Mouse (Mus musculus) kidney, postnatal 0 days (tissue): Measurements from ENCODE around the gene Wrnip1. TPM values are rescaled to one million over a fixed set of nuclear protein-coding genes. Genes with fewer than 3 reads are reported as not detected.

Source experiments
- ATAC-seq: fragments of 200-750 bp; cut with Nextera tagmentation; replicated peaks from 2 replicates; pipeline ENCODE4 v1.8.0; 2017; ENCODE audit warnings: low read depth, moderate number of reproducible peaks, moderate TSS enrichment, moderate library complexity; ENCODE audit not compliant: low FRiP score
- DNase-seq: peaks from one replicate; pipeline ENCODE4 v3.0.0-alpha.2; 2016; ENCODE audit warnings: low spot score
- H3K27ac ChIP-seq: fragments of 300-500 bp; sonication (generic); 2 replicates; pipeline ENCODE4 v1.5.1; 2014; ENCODE audit warnings: mild to moderate bottlenecking
- H3K27me3 ChIP-seq: fragments of 300-500 bp; sonication (generic); 2 replicates; pipeline ENCODE4 v1.6.1; 2014; ENCODE audit warnings: low read length, mixed read lengths; ENCODE audit not compliant: insufficient read depth
- H3K36me3 ChIP-seq: fragments of 300-500 bp; sonication (generic); 2 replicates; pipeline ENCODE4 v1.6.1; 2014; ENCODE audit warnings: low read length, mixed read lengths; ENCODE audit not compliant: insufficient read depth
- H3K4me1 ChIP-seq: fragments of 300-500 bp; sonication (generic); replicated peaks from 2 replicates; pipeline ENCODE4 v1.6.1; 2014; ENCODE audit warnings: antibody characterized with exemption, low read length, mixed read lengths; ENCODE audit not compliant: insufficient read depth
- H3K4me2 ChIP-seq: fragments of 300-500 bp; sonication (generic); 2 replicates; pipeline ENCODE4 v1.6.1; 2014; ENCODE audit warnings: mild to moderate bottlenecking, low read length, moderate library complexity, mixed read lengths
- H3K4me3 ChIP-seq: fragments of 300-500 bp; sonication (generic); replicated peaks from 2 replicates; pipeline ENCODE4 v1.5.1; 2014; ENCODE audit warnings: low read depth, low read length
- H3K9ac ChIP-seq: fragments of 300-500 bp; sonication (generic); 2 replicates; pipeline ENCODE4 v1.6.1; 2014; ENCODE audit warnings: low read depth, low read length
- H3K9me3 ChIP-seq: fragments of 300-500 bp; sonication (generic); replicated peaks from 2 replicates; pipeline ENCODE4 v1.6.1; 2016; ENCODE audit warnings: low read length, inconsistent platforms, mixed read lengths
- CTCF ChIP-seq: IDR thresholded peaks from 2 replicates; pipeline ENCODE4 v1.5.1; 2016; ENCODE audit warnings: antibody characterized with exemption, low read depth, mild to moderate bottlenecking, moderate library complexity
- WGBS: fragments of 180-500 bp; shearing (Covaris S2); extraction: QIAGEN DNeasy Blood & Tissue Kit; methylation state at CpG from one replicate; pipeline ENCODE4 v1.1.7; 2014; 5-methylcytosine and 5-hydroxymethylcytosine counted together
- polyA plus RNA-seq: library from polyadenylated mRNA; unstranded; fragments of >200 nt; fragmentation: Nextera tagmentation; extraction: Ambion mirVana; gene quantifications from 2 replicates; pipeline ENCODE4 v1.2.1, GENCODE M21; 2015

The Wrnip1 gene
- polyA plus RNA-seq, 1 experiment from 2014 or later = 25.8 TPM

- ATAC-seq (peak; percentile 65), DNase-seq (peak; percentile 50)
- peak within 1 kb of the TSS; percentile 86 for H3K4me2 ChIP-seq
- H3K27me3 ChIP-seq = no peaks in the 10 kb centered on the region
- TF ChIP-seq CTCF = no peak
- peaks cover 15% of the 10 kb centered on the region; the same call in 1 of the 2 replicates for H3K4me1 ChIP-seq
- H3K4me3 ChIP-seq = peak within 1 kb of the TSS; percentile 76
- H3K27ac ChIP-seq = peak within 1 kb of the TSS; percentile 68
- WGBS = under 1% methylated on average over 92 of the region's 95 CpGs
- peaks cover 8% of the 10 kb centered on the region for H3K36me3 ChIP-seq
- no peaks in the 10 kb centered on the region for H3K9me3 ChIP-seq
- peak within 1 kb of the TSS; percentile 72 for H3K9ac ChIP-seq
Measured at GRCm38 (mm10) chr13:32802259-32803081, 632 bp downstream of the Wrnip1 start, which contains the start of gene D930007J09Rik. D930007J09Rik (minus strand) TSS chr13:32802849.

DNA sequence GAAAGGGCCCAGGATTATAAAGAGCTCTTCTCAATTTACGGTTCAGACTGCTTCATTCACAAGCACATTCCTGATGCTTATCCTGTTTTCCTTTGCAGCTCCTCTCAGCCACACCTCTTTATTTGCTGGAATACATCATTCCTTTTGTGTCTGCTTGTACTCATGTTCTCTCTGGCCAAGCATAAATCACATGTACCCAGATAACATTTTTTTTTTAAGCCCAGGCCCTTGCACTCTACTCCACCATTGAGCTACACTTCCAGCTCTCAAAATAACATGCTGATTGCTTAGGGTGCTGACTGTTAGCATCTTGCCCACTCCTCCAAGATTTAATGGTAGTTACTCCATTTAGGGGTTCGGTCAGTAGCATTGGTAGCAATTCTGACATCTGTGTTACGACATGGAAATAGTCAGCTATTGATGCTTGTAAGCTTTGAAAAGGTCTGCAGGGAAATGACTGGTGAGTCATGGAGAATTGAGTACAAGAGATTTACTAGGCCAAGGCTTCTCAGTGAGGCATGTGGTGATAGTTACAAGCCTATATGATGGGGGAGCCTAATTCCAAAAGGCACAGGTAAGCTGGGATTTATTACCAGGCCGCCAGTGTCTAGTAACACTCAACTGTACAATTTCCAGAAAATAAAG, 2.0 kb downstream of the Wrnip1 start:
- no peak for ATAC-seq
- TF ChIP-seq CTCF = no peak
- peak; percentile 27 for DNase-seq
- H3K4me1 ChIP-seq = peaks cover 15% of the 10 kb centered on the region; the same call in 1 of the 2 replicates
- peaks cover 10% of the 10 kb centered on the region for H3K36me3 ChIP-seq
- H3K9ac ChIP-seq = no peak overlapping the region
- 69% methylated on average over 4 of the region's 4 CpGs for WGBS
- no peaks in the 10 kb centered on the region for H3K9me3 ChIP-seq
- H3K27me3 ChIP-seq = no peaks in the 10 kb centered on the region
- peak overlapping the region; percentile 86 for H3K4me2 ChIP-seq
- H3K4me3 ChIP-seq = peak overlapping the region; percentile 76
- no peak overlapping the region for H3K27ac ChIP-seq

DNA sequence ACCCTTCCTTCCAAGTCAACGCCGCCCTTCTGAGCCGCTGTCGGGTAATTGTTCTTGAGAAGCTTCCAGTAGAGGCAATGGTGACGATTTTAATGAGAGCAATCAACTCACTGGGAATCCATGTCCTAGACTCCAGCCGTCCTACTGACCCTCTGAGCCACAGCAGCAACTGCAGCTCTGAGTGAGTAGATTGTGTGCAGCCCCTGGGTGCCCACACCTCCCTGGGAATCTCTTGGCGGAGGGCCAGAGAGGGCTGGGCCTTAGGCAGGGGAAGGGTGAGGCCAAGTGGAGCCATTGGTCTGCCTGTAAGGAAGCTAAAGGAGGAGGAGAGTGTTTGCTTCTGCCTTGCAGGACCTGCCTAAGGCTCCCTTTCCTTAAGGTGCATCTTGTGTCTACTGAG, 5.0 kb downstream of the Wrnip1 start:
- TF ChIP-seq CTCF = no peak
- H3K27ac ChIP-seq = no peak overlapping the region
- WGBS = 85% methylated on average over 7 of the region's 7 CpGs
- H3K4me3 ChIP-seq = no peak overlapping the region
- peaks cover 10% of the 10 kb centered on the region for H3K36me3 ChIP-seq
- H3K9me3 ChIP-seq = no peaks in the 10 kb centered on the region
- H3K4me2 ChIP-seq = no peak overlapping the region
- peaks cover 12% of the 10 kb centered on the region; the same call in 1 of the 2 replicates for H3K4me1 ChIP-seq
- DNase-seq (no peak), ATAC-seq (no peak)
- no peaks in the 10 kb centered on the region for H3K27me3 ChIP-seq
- no peak overlapping the region for H3K9ac ChIP-seq

GRCm38 (mm10) chr13:32807624-32808023, 5.8 kb downstream of the Wrnip1 start:
- Histone ChIP-seq H3K9me3 (no peaks in the 10 kb centered on the region), H3K27ac (no peak overlapping the region), H3K9ac (no peak overlapping the region), H3K27me3 (no peaks in the 10 kb centered on the region), H3K4me1 (peaks cover 12% of the 10 kb centered on the region; the same call in 1 of the 2 replicates), H3K4me2 (no peak overlapping the region), H3K36me3 (peaks cover 10% of the 10 kb centered on the region), H3K4me3 (no peak overlapping the region)
- ATAC-seq (no peak), DNase-seq (no peak)
- no peak for TF ChIP-seq CTCF
- WGBS = 86% methylated on average over 3 of the region's 3 CpGs

GRCm38 (mm10) chr13:32819241-32819640, 17.4 kb downstream of the Wrnip1 start:
- Histone ChIP-seq H3K4me3 (no peak overlapping the region), H3K9me3 (no peaks in the 10 kb centered on the region), H3K4me2 (no peak overlapping the region), H3K9ac (no peak overlapping the region), H3K36me3 (peaks cover 57% of the 10 kb centered on the region), H3K4me1 (no peaks in the 10 kb centered on the region), H3K27me3 (no peaks in the 10 kb centered on the region), H3K27ac (no peak overlapping the region)
- no peak for TF ChIP-seq CTCF
- no peak for DNase-seq
- no peak for ATAC-seq
- WGBS = 95% methylated on average over 3 of the region's 3 CpGs

GRCm38 (mm10) chr13:32819926-32820325, 18.1 kb downstream of the Wrnip1 start:
- no peak overlapping the region for H3K9ac ChIP-seq
- ATAC-seq = no peak
- no peak overlapping the region for H3K27ac ChIP-seq
- H3K4me3 ChIP-seq = no peak overlapping the region
- no peak for TF ChIP-seq CTCF
- no peak overlapping the region for H3K4me2 ChIP-seq
- 97% methylated on average over 5 of the region's 5 CpGs for WGBS
- DNase-seq = no peak
- H3K4me1 ChIP-seq = no peaks in the 10 kb centered on the region
- no peaks in the 10 kb centered on the region for H3K27me3 ChIP-seq
- H3K36me3 ChIP-seq = peaks cover 57% of the 10 kb centered on the region
- no peaks in the 10 kb centered on the region for H3K9me3 ChIP-seq
